Mouse (Mus musculus): ENCODE results near the gene Kras. TPM values are rescaled to one million over a fixed set of nuclear protein-coding genes. Genes with fewer than 3 reads are reported as not detected.

The Kras gene
- 14.1 TPM for polyA plus RNA-seq (2017; shearing (Covaris generic))

GRCm38 (mm10) chr6:145250185-145250791 is at the start of gene Kras:
Gene Kras, minus strand, starts transcription at chr6:145250239.

GRCm38 (mm10) chr6:145210816-145211338 is 39.2 kb downstream of the Kras start, which contains the start of the genes Casc1 and Etfrf1:
Gene Casc1, minus strand, starts transcription at chr6:145211005.
Gene Etfrf1, plus strand, starts transcription at chr6:145211134.

Other genes starting within 250 kb of the Kras start
- gene Bcat1, start 174.1 kb downstream of the Kras start, polyA plus RNA-seq (2017; shearing (Covaris generic)) = 12.3 TPM
- 289 TPM for gene Lrmp, start 134.6 kb downstream of the Kras start, polyA plus RNA-seq (2017; shearing (Covaris generic))
- 0.79 TPM for gene Casc1, start 39.2 kb downstream of the Kras start, polyA plus RNA-seq (2017; shearing (Covaris generic))
- 27.0 TPM for gene Etfrf1, start 39.1 kb downstream of the Kras start, polyA plus RNA-seq (2017; shearing (Covaris generic))